Mouse (Mus musculus) urinary bladder, postnatal 25 days (tissue): Measurements from ENCODE around the gene B3galt6.

ENCODE experiments used
- DNase-seq: peaks from one replicate; pipeline ENCODE4 v3.0.0; 2022; ENCODE audit warnings: low spot score

Gene B3galt6

GRCm38 (mm10) chr4:155991211-155991907 is 1.1 kb downstream of the B3galt6 start:
- DNase-seq = peak; percentile 24

GRCm38 (mm10) chr4:155983788-155984187 is 8.7 kb downstream of the B3galt6 start:
- DNase-seq = no peak

- no peak for DNase-seq
Observed at GRCm38 (mm10) chr4:155981436-155982082, 10.9 kb downstream of the B3galt6 start.

- no peak for DNase-seq
Observed at GRCm38 (mm10) chr4:155973239-155973638, 19.2 kb downstream of the B3galt6 start.

- no peak for DNase-seq
Observed at GRCm38 (mm10) chr4:155972651-155973050, 19.8 kb downstream of the B3galt6 start.

GRCm38 (mm10) chr4:155970286-155970685 is 22.2 kb downstream of the B3galt6 start:
- no peak for DNase-seq

- no peak for DNase-seq
Observed at GRCm38 (mm10) chr4:155969043-155969653, 23.3 kb downstream of the B3galt6 start.

GRCm38 (mm10) chr4:155964396-155964795 is 28.1 kb downstream of the B3galt6 start:
- DNase-seq = no peak

- no peak for DNase-seq
Observed at GRCm38 (mm10) chr4:155963106-155963505, 29.3 kb downstream of the B3galt6 start.

GRCm38 (mm10) chr4:155962167-155962971 is 30.1 kb downstream of the B3galt6 start, which contains the start of gene C1qtnf12:
Gene C1qtnf12 (plus strand): TSS chr4:155962318.
- peak; percentile 24 for DNase-seq

GRCm38 (mm10) chr4:155959275-155959674 is 33.2 kb downstream of the B3galt6 start:
- peak; percentile 65 for DNase-seq

GRCm38 (mm10) chr4:155955491-155955890 is 37.0 kb downstream of the B3galt6 start:
- no peak for DNase-seq

- DNase-seq = no peak
Observed at GRCm38 (mm10) chr4:155947094-155947493, 45.4 kb downstream of the B3galt6 start.

GRCm38 (mm10) chr4:155944271-155944670 is 48.2 kb downstream of the B3galt6 start:
- DNase-seq = no peak

- DNase-seq = peak; percentile 95
Observed at GRCm38 (mm10) chr4:155943534-155944249, 48.8 kb downstream of the B3galt6 start, which contains the start of gene Ube2j2. Gene Ube2j2 (plus strand): TSS chr4:155943831.

- peak; percentile 28 for DNase-seq
Observed at GRCm38 (mm10) chr4:155943049-155943452, 49.4 kb downstream of the B3galt6 start.
